Mouse (Mus musculus): ENCODE measurements around the gene Bpifc. TPM values are rescaled to one million over a fixed set of nuclear protein-coding genes. Genes with fewer than 3 reads are reported as not detected.

The Bpifc gene
- total RNA-seq, 1 experiment from 2014 or later = not detected

GRCm38 (mm10) chr10:85964316-85964715 is 47.4 kb downstream of the Bpifc start:
- ATAC-seq (replicated peaks; ENCODE audit: insufficient number of reproducible peaks, low FRiP score, low TSS enrichment, poor library complexity, severe bottlenecking) = no peak

- no peak for ATAC-seq (replicated peaks; ENCODE audit: insufficient number of reproducible peaks, low FRiP score, low TSS enrichment, poor library complexity, severe bottlenecking)
These were observed 48.8 kb downstream of the Bpifc start for GRCm38 (mm10) chr10:85962897-85963296.

DNA sequence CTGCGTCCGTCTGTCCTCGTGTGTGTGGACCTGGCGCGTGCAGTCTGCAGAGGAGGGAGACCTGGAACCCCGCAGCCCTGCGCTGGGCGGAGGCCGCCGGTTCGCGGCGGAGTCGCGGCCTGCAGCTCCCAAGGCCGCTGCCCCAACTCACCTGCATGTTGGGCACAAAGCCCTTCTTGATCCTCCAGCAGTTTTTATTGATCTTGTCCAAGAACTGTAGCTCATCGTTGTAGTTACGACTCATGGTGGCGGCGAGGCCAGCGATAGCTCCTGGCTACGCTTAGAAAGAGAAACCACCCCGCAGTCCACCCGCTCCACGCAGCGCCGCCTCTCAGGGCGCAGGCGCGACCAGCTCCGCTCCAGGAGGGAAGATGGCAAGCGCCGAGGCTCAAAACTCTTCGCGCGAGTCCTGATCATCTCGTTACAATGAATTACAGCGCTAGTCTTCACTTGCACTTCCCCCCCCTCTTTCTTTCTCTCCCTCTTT is 54.2 kb downstream of the Bpifc start, which contains the start of gene Rtcb:
TSS of gene Rtcb (minus strand) at position 360 of the 487 bp plus-strand sequence.
- ATAC-seq (replicated peaks; ENCODE audit: insufficient number of reproducible peaks, low FRiP score, low TSS enrichment, poor library complexity, severe bottlenecking) = peak; percentile 90

DNA sequence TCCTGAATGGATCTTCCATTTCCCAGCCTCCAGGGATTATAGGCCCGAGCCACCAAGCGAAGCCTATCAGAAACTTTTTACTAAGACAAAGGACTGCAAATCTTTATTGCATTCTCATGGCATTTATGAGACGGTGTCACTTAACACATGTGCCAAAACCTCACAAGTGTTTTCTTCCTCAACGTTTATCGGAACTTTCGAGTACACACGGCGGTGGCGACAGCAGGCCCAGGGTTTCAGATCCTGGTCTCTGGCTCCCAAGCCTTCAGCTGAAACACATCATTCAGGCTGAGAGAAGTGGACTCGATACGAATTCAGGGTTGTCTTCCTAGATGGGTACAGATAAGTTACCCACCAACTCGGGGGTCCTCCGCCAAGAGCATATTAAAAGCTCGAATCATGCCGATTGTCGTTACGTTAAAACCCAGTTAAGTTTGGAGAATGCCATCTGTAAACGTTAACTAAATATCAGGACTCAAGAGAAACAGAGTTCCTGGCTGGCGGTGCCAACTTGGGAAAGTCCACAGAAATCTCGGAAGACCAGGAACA is 54.8 kb downstream of the Bpifc start:
- no peak for ATAC-seq (replicated peaks; ENCODE audit: insufficient number of reproducible peaks, low FRiP score, low TSS enrichment, poor library complexity, severe bottlenecking)

- no peak for ATAC-seq (replicated peaks; ENCODE audit: insufficient number of reproducible peaks, low FRiP score, low TSS enrichment, poor library complexity, severe bottlenecking)
These were observed 57.3 kb downstream of the Bpifc start for GRCm38 (mm10) chr10:85954429-85954828.

- ATAC-seq (replicated peaks; ENCODE audit: insufficient number of reproducible peaks, low FRiP score, low TSS enrichment, poor library complexity, severe bottlenecking) = no peak
These were observed 58.3 kb downstream of the Bpifc start for GRCm38 (mm10) chr10:85953401-85953800.

DNA sequence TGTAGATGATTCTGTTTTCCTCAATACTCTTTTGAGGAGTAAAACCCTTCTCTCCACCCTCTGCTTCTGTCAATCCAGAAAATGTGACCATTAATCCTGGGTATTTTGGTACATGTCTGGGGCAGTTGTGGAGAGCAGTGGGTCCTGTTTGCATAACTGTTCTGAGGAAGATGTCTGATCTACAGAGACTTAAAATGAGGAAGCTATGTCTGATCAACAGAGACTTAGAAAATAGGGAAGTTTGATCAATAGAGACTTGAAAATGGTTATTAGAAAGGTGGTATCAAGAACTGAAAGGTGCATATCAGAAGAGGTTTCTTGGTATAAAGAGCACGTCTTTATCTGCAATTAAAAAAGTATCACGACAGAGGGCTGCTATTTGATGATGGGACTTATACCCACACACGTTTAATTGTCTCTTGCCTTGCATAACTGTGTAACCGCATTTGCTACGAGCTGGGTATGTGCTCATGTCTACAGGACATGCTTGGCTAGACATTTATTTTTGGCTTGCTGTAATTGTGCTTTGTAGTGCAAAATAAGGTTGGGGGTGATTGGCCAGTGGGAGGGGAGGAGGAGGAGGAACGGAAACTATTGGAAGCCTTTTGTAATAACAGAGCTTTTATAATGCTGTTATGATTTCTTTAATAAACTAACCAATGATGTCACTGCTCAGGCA is 59.8 kb downstream of the Bpifc start:
- ATAC-seq (replicated peaks; ENCODE audit: insufficient number of reproducible peaks, low FRiP score, low TSS enrichment, poor library complexity, severe bottlenecking) = no peak; the same call in 1 of the 2 replicates

GRCm38 (mm10) chr10:85948483-85949196 is 63.1 kb downstream of the Bpifc start:
- no peak for ATAC-seq (replicated peaks; ENCODE audit: insufficient number of reproducible peaks, low FRiP score, low TSS enrichment, poor library complexity, severe bottlenecking)

- no peak for ATAC-seq (replicated peaks; ENCODE audit: insufficient number of reproducible peaks, low FRiP score, low TSS enrichment, poor library complexity, severe bottlenecking)
These were observed 75.3 kb downstream of the Bpifc start for GRCm38 (mm10) chr10:85936280-85936965.

DNA sequence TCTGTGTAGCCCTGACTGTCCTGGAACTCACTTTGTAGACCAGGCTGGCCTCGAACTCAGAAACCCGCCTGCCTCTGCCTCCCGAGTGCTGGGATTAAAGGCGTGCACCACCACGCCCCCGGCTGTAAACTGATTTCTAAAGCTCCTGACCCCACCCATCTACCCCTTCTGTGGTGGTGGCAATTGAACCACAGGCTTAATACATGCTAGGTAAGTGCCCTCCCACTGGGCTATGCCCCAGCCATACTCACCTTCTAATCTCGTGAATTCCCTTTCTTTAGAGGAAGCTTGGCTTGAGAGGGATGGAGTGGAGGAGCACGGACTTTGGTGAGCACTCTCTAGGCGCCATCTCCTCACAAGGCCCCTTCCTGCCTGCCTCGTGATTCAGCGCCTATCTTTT is 81.7 kb downstream of the Bpifc start:
- ATAC-seq (replicated peaks; ENCODE audit: insufficient number of reproducible peaks, low FRiP score, low TSS enrichment, poor library complexity, severe bottlenecking) = no peak

GRCm38 (mm10) chr10:85929208-85929591 is 82.5 kb downstream of the Bpifc start:
- no peak for ATAC-seq (replicated peaks; ENCODE audit: insufficient number of reproducible peaks, low FRiP score, low TSS enrichment, poor library complexity, severe bottlenecking)

DNA sequence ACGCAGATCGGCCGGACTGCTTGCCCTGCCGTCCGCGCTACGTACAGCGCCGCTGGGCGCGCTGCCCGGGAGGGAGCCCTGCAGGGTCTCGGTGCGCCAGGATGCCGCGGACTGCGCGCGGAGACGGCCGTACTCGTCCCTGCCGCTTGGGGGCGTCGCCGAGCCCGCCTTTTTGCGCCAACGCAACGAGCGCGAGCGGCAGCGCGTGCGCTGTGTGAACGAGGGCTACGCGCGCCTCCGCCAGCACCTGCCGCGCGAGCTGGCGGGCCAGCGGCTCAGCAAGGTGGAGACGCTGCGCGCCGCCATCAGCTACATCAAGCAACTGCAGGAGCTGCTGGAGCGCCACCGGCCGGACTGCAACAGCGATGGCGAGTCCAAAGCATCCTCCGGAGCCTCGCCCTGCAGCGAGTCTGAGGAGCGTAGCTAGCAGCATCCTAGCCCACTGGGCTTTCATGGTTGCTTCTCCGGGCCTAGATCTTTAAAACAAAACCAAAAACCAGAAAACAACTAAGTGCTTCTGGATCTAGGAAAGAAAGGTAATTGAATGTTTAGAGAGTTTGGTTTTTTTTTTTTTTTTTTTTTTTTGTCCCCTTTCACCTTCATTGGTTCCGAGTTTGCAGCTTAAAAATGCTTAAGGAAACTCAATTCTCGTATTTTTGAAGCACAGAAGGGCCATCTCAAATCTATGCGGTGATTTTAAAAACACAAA is 83.0 kb downstream of the Bpifc start:
- ATAC-seq (replicated peaks; ENCODE audit: insufficient number of reproducible peaks, low FRiP score, low TSS enrichment, poor library complexity, severe bottlenecking) = no peak; the same call in 1 of the 2 replicates

DNA sequence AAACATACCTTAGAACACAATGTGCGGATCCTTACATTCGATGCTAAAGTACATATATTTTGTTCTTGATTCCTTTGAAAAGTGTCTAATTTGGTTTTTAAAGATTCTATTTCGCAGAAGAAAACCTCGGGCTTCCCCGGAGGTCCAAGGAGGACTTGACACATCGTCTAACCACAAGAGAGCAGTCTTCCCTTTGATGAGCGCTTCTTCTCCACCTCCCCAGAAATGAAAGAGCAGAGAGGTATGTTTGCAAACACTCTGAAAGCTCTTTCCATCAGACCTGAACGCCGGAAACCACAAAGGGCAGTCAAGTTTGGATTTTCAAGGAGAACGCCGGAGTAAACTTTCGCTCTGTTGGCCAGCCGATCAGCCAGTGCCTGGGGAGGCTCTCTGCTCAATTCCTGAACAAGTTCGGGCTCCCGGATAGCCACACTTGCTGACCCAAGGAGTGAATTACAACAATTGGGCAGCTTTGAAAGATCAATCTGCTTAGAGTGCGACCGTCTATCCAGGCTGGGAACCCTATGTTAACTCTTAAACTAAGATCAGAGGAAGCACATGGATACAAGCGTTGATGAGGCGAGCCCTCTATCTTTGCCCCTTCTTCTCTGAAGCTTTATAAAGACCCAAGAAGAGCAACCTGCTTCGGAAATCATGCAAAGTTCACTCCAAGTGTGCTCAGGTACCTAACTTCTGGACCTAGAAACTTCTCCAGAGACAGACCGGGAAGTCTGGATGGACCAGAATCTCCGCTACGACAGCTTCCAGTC is 83.8 kb downstream of the Bpifc start, which contains the start of gene Ascl4:
TSS of gene Ascl4 (plus strand) at position 6 of the 770 bp plus-strand sequence.
- no peak for ATAC-seq (replicated peaks; ENCODE audit: insufficient number of reproducible peaks, low FRiP score, low TSS enrichment, poor library complexity, severe bottlenecking)

GRCm38 (mm10) chr10:85916498-85917309 is 95.0 kb downstream of the Bpifc start, which contains the start of gene Prdm4:
TSS of gene Prdm4 (minus strand) at chr10:85917142.
- ATAC-seq (replicated peaks; ENCODE audit: insufficient number of reproducible peaks, low FRiP score, low TSS enrichment, poor library complexity, severe bottlenecking) = peak; percentile 98

Data from monocyte, adult 5-6 weeks (primary cell).